Mouse (Mus musculus) left cerebral cortex, postnatal 10 days (tissue): ENCODE measurements around the gene Mgea5. TPM values are rescaled to one million over a fixed set of nuclear protein-coding genes. Genes with fewer than 3 reads are reported as not detected.

Experiments
- DNase-seq, 2 experiments: peaks; one replicate each; pipeline ENCODE4 v3.0.0; 2021 to 2022; ENCODE audit warnings: low spot score in 2 of 2, mixed read lengths in 1 of 2; ENCODE audit errors: extremely low spot score in 1 of 2
- intact Hi-C: fragments of 180-260 bp; cut with DNase I; formaldehyde crosslinking; loops from one replicate; pipeline ENCODE4 v1.15.1; 2025
- total RNA-seq, 2 experiments: library from RNA; stranded (reverse); gene quantifications; 2 replicates each; pipeline ENCODE4 v1.2.3; 2021

Mgea5 gene
- total RNA-seq, 2 experiments from 2014 or later = 146 to 152 TPM

GRCm38 (mm10) chr19:45758671-45759070 lies 25.0 kb downstream of the Mgea5 start:
- intact Hi-C loops = no loop called here
- no peak for DNase-seq

GRCm38 (mm10) chr19:45753551-45753950 lies 30.1 kb downstream of the Mgea5 start:
- intact Hi-C loops = no loop called here
- DNase-seq = no peak

GRCm38 (mm10) chr19:45751881-45752280 lies 31.8 kb downstream of the Mgea5 start:
- no peak for DNase-seq
- intact Hi-C loops = no loop called here

GRCm38 (mm10) chr19:45749243-45750043 lies 34.2 kb downstream of the Mgea5 start, which contains the start of gene Npm3:
Gene Npm3, minus strand, starts transcription at chr19:45749591.
- DNase-seq = peak; percentile 65 to 91
- intact Hi-C loops = loop anchor here (2.0 kb wide), 1 partner anchor 529 kb away; no protein-coding TSS in a partner anchor

- intact Hi-C loops = loop anchor here (2.0 kb wide), 1 partner anchor 528 kb away; no protein-coding TSS in a partner anchor
Measured at GRCm38 (mm10) chr19:45748691-45749242, 34.9 kb downstream of the Mgea5 start.

GRCm38 (mm10) chr19:45748206-45748605 lies 35.4 kb downstream of the Mgea5 start:
- no peak for DNase-seq
- intact Hi-C loops = loop anchor here (2.0 kb wide), 1 partner anchor 527 kb away; no protein-coding TSS in a partner anchor

More at GRCm38 (mm10) chr19:45748691-45749242, 34.9 kb downstream of the Mgea5 start:
- DNase-seq = peak in 1 of 2 experiments; percentile 34

GRCm38 (mm10) chr19:45747028-45747867 lies 36.4 kb downstream of the Mgea5 start:
- DNase-seq = peak; percentile 79 to 86
- intact Hi-C loops = loop anchor here (2.0 kb wide), 1 partner anchor 172 kb away; no protein-coding TSS in a partner anchor

- peak; percentile 52 to 84 for DNase-seq
- intact Hi-C loops = loop anchor here (2.0 kb wide), 1 partner anchor 172 kb away; no protein-coding TSS in a partner anchor
Measured at GRCm38 (mm10) chr19:45746153-45747020, 37.2 kb downstream of the Mgea5 start.

GRCm38 (mm10) chr19:45745344-45746152 lies 38.1 kb downstream of the Mgea5 start:
- intact Hi-C loops = loop anchor here (2.0 kb wide), 1 partner anchor 171 kb away; no protein-coding TSS in a partner anchor
- no peak for DNase-seq

GRCm38 (mm10) chr19:45743619-45744018 lies 40.0 kb downstream of the Mgea5 start:
- intact Hi-C loops = no loop called here
- DNase-seq = no peak

GRCm38 (mm10) chr19:45742984-45743575 lies 40.6 kb downstream of the Mgea5 start:
- intact Hi-C loops = no loop called here

GRCm38 (mm10) chr19:45742218-45742983 lies 41.2 kb downstream of the Mgea5 start, which contains the start of gene Fgf8:
Gene Fgf8, minus strand, starts transcription at chr19:45742915.
- intact Hi-C loops = no loop called here
- DNase-seq = no peak

More at GRCm38 (mm10) chr19:45742984-45743575, 40.6 kb downstream of the Mgea5 start:
- no peak for DNase-seq

- peak in 1 of 2 experiments; percentile 30 for DNase-seq
- intact Hi-C loops = no loop called here
Measured at GRCm38 (mm10) chr19:45741431-45742217, 42.0 kb downstream of the Mgea5 start.

GRCm38 (mm10) chr19:45740817-45741216 lies 42.8 kb downstream of the Mgea5 start:
- intact Hi-C loops = no loop called here
- no peak for DNase-seq

GRCm38 (mm10) chr19:45740233-45740632 lies 43.4 kb downstream of the Mgea5 start:
- intact Hi-C loops = no loop called here
- no peak for DNase-seq
